Mouse (Mus musculus): Measurements from ENCODE around the gene Mindy4b-ps. TPM values are rescaled to one million over a fixed set of nuclear protein-coding genes. Genes with fewer than 3 reads are reported as not detected.
A peak's percentile ranks its signal among the peaks of the same experiment; 100 is the strongest.
"Not testable (repeated sequence)": the region's sequence is repeated elsewhere in the genome, so short reads cannot be mapped to it uniquely, and the experiment has no call there.

Mindy4b-ps gene
- not detected for polyA plus RNA-seq (2012; fragmentation: generic; extraction: Trizol)

GRCm38 (mm10) chr3:58822211-58822610 lies at the start of gene Mindy4b-ps:
Mindy4b-ps (minus strand) TSS chr3:58822311.
- TF ChIP-seq POLR2A (IDR thresholded peaks at IDR 0.05; ENCODE audit: insufficient read length, low read depth) = no peak
- TF ChIP-seq MYOD1 (IDR thresholded peaks at IDR 0.05; ENCODE audit: control insufficient read depth in 1 of 3, insufficient read length in 2 of 3, low read depth in 2 of 3) = no peak
- no peak for TF ChIP-seq CEBPB (IDR thresholded peaks at IDR 0.05; ENCODE audit: insufficient read depth, poor library complexity, severe bottlenecking)
- no peak for TF ChIP-seq E2F4 (IDR thresholded peaks at IDR 0.05; ENCODE audit: insufficient read depth)
- TF ChIP-seq POLR2AphosphoS2 (IDR thresholded peaks at IDR 0.05; ENCODE audit: insufficient read length, low read depth) = no peak
- no peak for TF ChIP-seq USF1 (IDR thresholded peaks at IDR 0.05; ENCODE audit: low read depth)
- TF ChIP-seq TCF12 (IDR thresholded peaks at IDR 0.05; ENCODE audit: insufficient read depth, poor library complexity, severe bottlenecking) = no peak
- TF ChIP-seq MAX (IDR thresholded peaks at IDR 0.05; ENCODE audit: low read depth) = no peak
- TF ChIP-seq SRF (IDR thresholded peaks at IDR 0.05; ENCODE audit: control insufficient read depth, insufficient read length, low read depth) = no peak
- TF ChIP-seq TCF3 (IDR thresholded peaks at IDR 0.05; ENCODE audit: insufficient read length, low read depth) = no peak
- no peak for TF ChIP-seq REST (IDR thresholded peaks at IDR 0.05; ENCODE audit: insufficient read depth, insufficient read length)
- Histone ChIP-seq H3K4me2 (ENCODE audit: low read depth) (peak within 1 kb of the TSS; percentile 24), H3ac (ENCODE audit: control insufficient read depth, insufficient read length) (no peak within 1 kb of the TSS), H3K27me3 (ENCODE audit: control insufficient read depth, insufficient read depth, insufficient read length) (no peaks in the 10 kb centered on the region), H3K4me3 (no peak within 1 kb of the TSS), H3K79me2 (ENCODE audit: control insufficient read depth, insufficient read depth) (no peaks in the 10 kb centered on the region), H3K36me3 (ENCODE audit: control insufficient read depth, insufficient read depth) (no peaks in the 10 kb centered on the region)

- not testable (repeated sequence) for H3K36me3 ChIP-seq (ENCODE audit: control insufficient read depth, insufficient read depth); H3K4me2 ChIP-seq (ENCODE audit: low read depth); H3ac ChIP-seq (ENCODE audit: control insufficient read depth, insufficient read length); H3K27me3 ChIP-seq (ENCODE audit: control insufficient read depth, insufficient read depth, insufficient read length); H3K4me3 ChIP-seq; H3K79me2 ChIP-seq (ENCODE audit: control insufficient read depth, insufficient read depth)
- TF ChIP-seq MYOD1 (IDR thresholded peaks at IDR 0.05; ENCODE audit: control insufficient read depth in 1 of 3, insufficient read length in 2 of 3, low read depth in 2 of 3) (peak in 2 of 3 experiments; percentile 31 to 46), MYOG (IDR thresholded peaks at IDR 0.05; ENCODE audit: control insufficient read depth in 1 of 3, insufficient read depth in 1 of 3, insufficient read length in 2 of 3, low read depth in 2 of 3) (peak in 1 of 3 experiments; percentile 16)
Measured at GRCm38 (mm10) chr3:58871882-58872281, 49.8 kb upstream of the Mindy4b-ps start.

- Histone ChIP-seq H3K79me2 (ENCODE audit: control insufficient read depth, insufficient read depth) (no peaks in the 10 kb centered on the region), H3K36me3 (ENCODE audit: control insufficient read depth, insufficient read depth) (no peaks in the 10 kb centered on the region), H3K27me3 (ENCODE audit: control insufficient read depth, insufficient read depth, insufficient read length) (no peaks in the 10 kb centered on the region), H3K4me2 (ENCODE audit: low read depth) (no peak overlapping the region), H3ac (ENCODE audit: control insufficient read depth, insufficient read length) (no peak overlapping the region), H3K4me3 (no peak overlapping the region)
- TF ChIP-seq SRF (IDR thresholded peaks at IDR 0.05; ENCODE audit: control insufficient read depth, insufficient read length, low read depth) (no peak), REST (IDR thresholded peaks at IDR 0.05; ENCODE audit: insufficient read depth, insufficient read length) (no peak), E2F4 (IDR thresholded peaks at IDR 0.05; ENCODE audit: insufficient read depth) (no peak), CEBPB (IDR thresholded peaks at IDR 0.05; ENCODE audit: insufficient read depth, poor library complexity, severe bottlenecking) (no peak)
Measured at GRCm38 (mm10) chr3:58865690-58866089, 43.6 kb upstream of the Mindy4b-ps start.

- H3K36me3 ChIP-seq (ENCODE audit: control insufficient read depth, insufficient read depth) = no peaks in the 10 kb centered on the region
- H3K4me3 ChIP-seq = no peak overlapping the region
- no peaks in the 10 kb centered on the region for H3K79me2 ChIP-seq (ENCODE audit: control insufficient read depth, insufficient read depth)
- no peaks in the 10 kb centered on the region for H3K27me3 ChIP-seq (ENCODE audit: control insufficient read depth, insufficient read depth, insufficient read length)
- H3ac ChIP-seq (ENCODE audit: control insufficient read depth, insufficient read length) = no peak overlapping the region
- no peak overlapping the region for H3K4me2 ChIP-seq (ENCODE audit: low read depth)
- no peak for TF ChIP-seq POLR2AphosphoS2 (IDR thresholded peaks at IDR 0.05; ENCODE audit: insufficient read length, low read depth)
- TF ChIP-seq MAX (IDR thresholded peaks at IDR 0.05; ENCODE audit: low read depth) = no peak
- no peak for TF ChIP-seq TCF3 (IDR thresholded peaks at IDR 0.05; ENCODE audit: insufficient read length, low read depth)
- no peak for TF ChIP-seq MYOG (IDR thresholded peaks at IDR 0.05; ENCODE audit: control insufficient read depth in 1 of 3, insufficient read depth in 1 of 3, insufficient read length in 2 of 3, low read depth in 2 of 3)
- TF ChIP-seq TCF12 (IDR thresholded peaks at IDR 0.05; ENCODE audit: insufficient read depth, poor library complexity, severe bottlenecking) = no peak
- no peak for TF ChIP-seq POLR2A (IDR thresholded peaks at IDR 0.05; ENCODE audit: insufficient read length, low read depth)
- TF ChIP-seq E2F4 (IDR thresholded peaks at IDR 0.05; ENCODE audit: insufficient read depth) = no peak
- no peak for TF ChIP-seq MYOD1 (IDR thresholded peaks at IDR 0.05; ENCODE audit: control insufficient read depth in 1 of 3, insufficient read length in 2 of 3, low read depth in 2 of 3)
- TF ChIP-seq CEBPB (IDR thresholded peaks at IDR 0.05; ENCODE audit: insufficient read depth, poor library complexity, severe bottlenecking) = no peak
- no peak for TF ChIP-seq REST (IDR thresholded peaks at IDR 0.05; ENCODE audit: insufficient read depth, insufficient read length)
- TF ChIP-seq USF1 (IDR thresholded peaks at IDR 0.05; ENCODE audit: low read depth) = no peak
Measured at GRCm38 (mm10) chr3:58862976-58863375, 40.9 kb upstream of the Mindy4b-ps start.

- Histone ChIP-seq H3K79me2 (ENCODE audit: control insufficient read depth, insufficient read depth) (no peaks in the 10 kb centered on the region), H3ac (ENCODE audit: control insufficient read depth, insufficient read length) (no peak overlapping the region), H3K36me3 (ENCODE audit: control insufficient read depth, insufficient read depth) (no peaks in the 10 kb centered on the region), H3K4me3 (no peak overlapping the region), H3K4me2 (ENCODE audit: low read depth) (no peak overlapping the region), H3K27me3 (ENCODE audit: control insufficient read depth, insufficient read depth, insufficient read length) (no peaks in the 10 kb centered on the region)
- no peak for TF ChIP-seq MYOG (IDR thresholded peaks at IDR 0.05; ENCODE audit: control insufficient read depth in 1 of 3, insufficient read depth in 1 of 3, insufficient read length in 2 of 3, low read depth in 2 of 3)
- TF ChIP-seq USF1 (IDR thresholded peaks at IDR 0.05; ENCODE audit: low read depth) = no peak
- no peak for TF ChIP-seq TCF3 (IDR thresholded peaks at IDR 0.05; ENCODE audit: insufficient read length, low read depth)
- TF ChIP-seq POLR2A (IDR thresholded peaks at IDR 0.05; ENCODE audit: insufficient read length, low read depth) = no peak
- TF ChIP-seq MYOD1 (IDR thresholded peaks at IDR 0.05; ENCODE audit: control insufficient read depth in 1 of 3, insufficient read length in 2 of 3, low read depth in 2 of 3) = no peak
- TF ChIP-seq REST (IDR thresholded peaks at IDR 0.05; ENCODE audit: insufficient read depth, insufficient read length) = no peak
- TF ChIP-seq E2F4 (IDR thresholded peaks at IDR 0.05; ENCODE audit: insufficient read depth) = no peak
- TF ChIP-seq SRF (IDR thresholded peaks at IDR 0.05; ENCODE audit: control insufficient read depth, insufficient read length, low read depth) = no peak
- no peak for TF ChIP-seq POLR2AphosphoS2 (IDR thresholded peaks at IDR 0.05; ENCODE audit: insufficient read length, low read depth)
- TF ChIP-seq MAX (IDR thresholded peaks at IDR 0.05; ENCODE audit: low read depth) = no peak
- no peak for TF ChIP-seq TCF12 (IDR thresholded peaks at IDR 0.05; ENCODE audit: insufficient read depth, poor library complexity, severe bottlenecking)
- TF ChIP-seq CEBPB (IDR thresholded peaks at IDR 0.05; ENCODE audit: insufficient read depth, poor library complexity, severe bottlenecking) = no peak
Measured at GRCm38 (mm10) chr3:58843415-58843814, 21.3 kb upstream of the Mindy4b-ps start.
